Mouse (Mus musculus) intestine, embryonic 15.5 days (tissue): ENCODE results near the gene Cib1. TPM values are rescaled to one million over a fixed set of nuclear protein-coding genes. Genes with fewer than 3 reads are reported as not detected.

Experiments used
- ATAC-seq: fragments of 200-750 bp; cut with Nextera tagmentation; 2 replicates; pipeline ENCODE4 v1.8.0; 2017; ENCODE audit warnings: moderate TSS enrichment, moderate library complexity
- H3K27ac ChIP-seq: fragments of 300-500 bp; sonication (generic); 2 replicates; pipeline ENCODE4 v1.5.1; 2015; ENCODE audit warnings: mild to moderate bottlenecking, inconsistent platforms
- H3K27me3 ChIP-seq: fragments of 300-500 bp; sonication (generic); replicated peaks from 2 replicates; pipeline ENCODE4 v1.6.1; 2015; ENCODE audit warnings: inconsistent platforms
- H3K36me3 ChIP-seq: fragments of 300-500 bp; sonication (generic); 2 replicates; pipeline ENCODE4 v1.6.1; 2015; ENCODE audit warnings: inconsistent platforms
- H3K4me1 ChIP-seq: fragments of 300-500 bp; sonication (generic); replicated peaks from 2 replicates; pipeline ENCODE4 v1.6.1; 2015; ENCODE audit warnings: inconsistent platforms
- H3K4me2 ChIP-seq: fragments of 300-500 bp; sonication (generic); replicated peaks from 2 replicates; pipeline ENCODE4 v1.6.1; 2015; ENCODE audit warnings: mild to moderate bottlenecking, inconsistent platforms
- H3K4me3 ChIP-seq: fragments of 300-500 bp; sonication (generic); replicated peaks from 2 replicates; pipeline ENCODE4 v1.5.1; 2015; ENCODE audit warnings: inconsistent platforms
- H3K9ac ChIP-seq: fragments of 300-500 bp; sonication (generic); 2 replicates; pipeline ENCODE4 v1.6.1; 2015; ENCODE audit warnings: inconsistent platforms
- H3K9me3 ChIP-seq: fragments of 300-500 bp; sonication (generic); 2 replicates; pipeline ENCODE4 v1.6.1; 2016; ENCODE audit warnings: inconsistent platforms
- WGBS: fragments of 180-500 bp; shearing (Covaris S2); methylation state at CpG from one replicate; pipeline ENCODE4 v1.1.7; 2015; 5-methylcytosine and 5-hydroxymethylcytosine counted together
- polyA plus RNA-seq: library from polyadenylated mRNA; unstranded; fragments of >200 nt; fragmentation: Nextera tagmentation; extraction: Ambion mirVana; gene quantifications from 2 replicates; pipeline ENCODE4 v1.2.1, GENCODE M21; 2015

Gene Cib1
- polyA plus RNA-seq, 1 experiment from 2014 or later = 199 TPM

DNA sequence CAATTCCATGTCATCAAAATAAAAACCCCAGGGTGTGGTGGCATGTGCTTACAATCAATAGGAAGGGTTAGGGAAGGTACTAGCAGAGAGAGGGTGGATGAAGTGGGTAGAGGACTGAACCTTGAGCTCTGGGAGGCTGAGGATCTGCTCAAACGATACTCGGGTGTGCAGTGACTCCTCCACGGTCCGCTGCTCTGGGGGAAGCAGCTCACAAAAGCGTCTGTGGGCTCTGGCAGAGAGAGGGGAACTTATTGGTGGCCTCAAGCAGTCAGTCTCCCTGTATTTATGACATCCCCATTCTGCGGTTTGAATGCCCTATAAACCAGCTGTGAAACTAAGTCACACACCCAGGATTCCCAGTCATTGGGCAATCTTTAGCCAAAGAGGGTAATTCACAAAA lies 2.4 kb downstream of the Cib1 start:
- no peak for ATAC-seq
- Histone ChIP-seq H3K4me3 (no peak overlapping the region), H3K27me3 (no peaks in the 10 kb centered on the region), H3K36me3 (peaks cover 9% of the 10 kb centered on the region), H3K27ac (no peak overlapping the region), H3K4me2 (no peak overlapping the region; the same call in 1 of the 2 replicates), H3K9ac (no peak overlapping the region), H3K4me1 (0 out of 2 replicates have a peak, but pooled peaks cover 4% of the 10 kb centered on the region), H3K9me3 (no peaks in the 10 kb centered on the region)
- 67% methylated on average over 6 of the region's 6 CpGs for WGBS

- no peaks in the 10 kb centered on the region for H3K9me3 ChIP-seq
- H3K9ac ChIP-seq = no peak overlapping the region
- peaks cover 18% of the 10 kb centered on the region for H3K36me3 ChIP-seq
- no peak overlapping the region for H3K4me3 ChIP-seq
- no peaks in the 10 kb centered on the region for H3K4me1 ChIP-seq
- no peak overlapping the region for H3K27ac ChIP-seq
- no peak for ATAC-seq
- H3K27me3 ChIP-seq = no peaks in the 10 kb centered on the region
- H3K4me2 ChIP-seq = no peak overlapping the region
- WGBS = 90% methylated on average over 4 of the region's 4 CpGs
These were observed 5.5 kb downstream of the Cib1 start for GRCm38 (mm10) chr7:80227065-80227464.

DNA sequence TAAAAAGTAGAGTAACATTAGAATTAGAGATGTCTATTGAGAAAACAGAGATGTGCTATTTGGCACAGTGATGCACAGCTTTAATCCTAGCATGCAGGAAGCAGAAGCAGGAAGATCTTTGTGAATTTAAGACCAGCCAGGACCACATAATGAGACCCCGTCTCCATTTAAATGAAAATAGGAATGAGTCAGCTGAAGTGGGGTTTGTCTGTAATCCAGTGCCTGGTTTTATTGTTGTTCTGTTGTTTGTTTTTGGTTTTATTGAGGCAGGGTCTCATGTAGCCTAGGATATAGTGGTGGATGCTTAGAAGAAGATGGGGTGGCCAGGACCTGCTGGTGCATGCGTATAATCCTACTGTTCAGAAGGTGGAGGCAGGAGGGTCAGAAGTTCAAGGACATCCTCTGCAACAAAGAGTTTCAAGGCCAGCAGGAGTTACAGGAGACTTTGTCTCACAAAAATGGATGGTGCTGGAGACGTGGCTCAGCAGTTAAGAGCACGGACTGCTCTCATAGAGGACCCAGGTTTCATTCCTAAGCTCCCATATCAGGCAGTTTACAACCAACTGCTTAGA lies 11.3 kb downstream of the Cib1 start:
- H3K36me3 ChIP-seq = peaks cover 57% of the 10 kb centered on the region

DNA sequence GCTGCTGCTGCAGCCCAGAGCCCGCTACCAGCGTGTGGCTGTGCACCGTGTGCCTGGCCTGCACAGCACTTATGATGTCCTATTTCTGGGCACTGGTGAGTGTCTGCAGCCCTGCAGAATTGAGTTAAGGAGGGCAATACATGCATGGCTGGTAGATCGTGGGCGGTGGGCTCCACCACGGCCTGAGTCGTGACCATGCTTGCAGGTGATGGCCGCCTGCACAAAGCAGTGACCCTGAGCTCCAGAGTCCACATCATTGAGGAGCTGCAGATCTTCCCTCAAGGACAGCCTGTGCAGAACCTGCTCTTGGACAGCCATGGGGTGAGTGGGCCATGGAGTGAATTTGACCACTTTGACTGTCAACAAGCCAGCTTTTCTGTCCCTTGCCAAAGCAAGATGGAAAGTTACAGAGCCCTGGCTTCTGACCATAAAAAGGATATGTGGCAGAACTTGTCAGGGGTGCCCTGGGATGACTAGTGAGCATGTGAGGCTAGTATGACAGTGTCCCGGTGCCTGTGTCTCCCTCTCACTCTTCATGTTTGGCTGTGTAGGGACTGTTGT lies 12.3 kb downstream of the Cib1 start:
- Histone ChIP-seq H3K9me3 (no peaks in the 10 kb centered on the region), H3K4me3 (no peak overlapping the region), H3K36me3 (peaks cover 60% of the 10 kb centered on the region), H3K27me3 (no peaks in the 10 kb centered on the region), H3K4me2 (no peak overlapping the region), H3K9ac (no peak overlapping the region), H3K4me1 (0 out of 2 replicates have a peak, but pooled peaks cover 2% of the 10 kb centered on the region), H3K27ac (no peak overlapping the region)
- no peak for ATAC-seq
- WGBS = 93% methylated on average over 9 of the region's 9 CpGs

More for the DNA sequence above, 11.3 kb downstream of the Cib1 start:
- Histone ChIP-seq H3K9ac (no peak overlapping the region), H3K27me3 (no peaks in the 10 kb centered on the region), H3K4me3 (no peak overlapping the region), H3K4me1 (no peaks in the 10 kb centered on the region), H3K4me2 (no peak overlapping the region), H3K9me3 (no peaks in the 10 kb centered on the region), H3K27ac (no peak overlapping the region)
- ATAC-seq = no peak
- 79% methylated on average over 4 of the region's 4 CpGs for WGBS

DNA sequence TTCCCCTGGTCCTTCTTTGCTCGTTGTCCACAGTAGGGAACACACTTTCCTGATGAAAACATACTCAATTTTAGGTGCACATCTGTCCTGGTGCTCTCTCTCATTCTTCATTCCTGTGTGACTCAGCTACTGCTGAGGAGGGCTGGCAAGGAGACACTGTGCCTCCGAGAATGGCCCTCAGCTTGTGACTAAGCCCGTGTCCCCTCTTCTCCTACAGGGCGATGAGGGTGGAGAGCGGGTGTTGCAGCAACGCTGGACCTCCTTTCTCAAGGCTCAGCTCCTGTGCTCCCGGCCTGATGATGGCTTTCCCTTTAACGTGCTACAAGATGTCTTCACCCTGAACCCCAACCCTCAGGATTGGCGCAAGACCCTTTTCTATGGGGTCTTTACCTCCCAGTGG lies 13.9 kb downstream of the Cib1 start:
- H3K9ac ChIP-seq = no peak overlapping the region
- no peaks in the 10 kb centered on the region for H3K27me3 ChIP-seq
- no peak overlapping the region for H3K27ac ChIP-seq
- WGBS = 95% methylated on average over 9 of the region's 9 CpGs
- H3K36me3 ChIP-seq = peaks cover 51% of the 10 kb centered on the region
- H3K4me2 ChIP-seq = no peak overlapping the region
- H3K9me3 ChIP-seq = no peaks in the 10 kb centered on the region
- no peak for ATAC-seq
- no peak overlapping the region for H3K4me3 ChIP-seq
- 0 out of 2 replicates have a peak, but pooled peaks cover 2% of the 10 kb centered on the region for H3K4me1 ChIP-seq

DNA sequence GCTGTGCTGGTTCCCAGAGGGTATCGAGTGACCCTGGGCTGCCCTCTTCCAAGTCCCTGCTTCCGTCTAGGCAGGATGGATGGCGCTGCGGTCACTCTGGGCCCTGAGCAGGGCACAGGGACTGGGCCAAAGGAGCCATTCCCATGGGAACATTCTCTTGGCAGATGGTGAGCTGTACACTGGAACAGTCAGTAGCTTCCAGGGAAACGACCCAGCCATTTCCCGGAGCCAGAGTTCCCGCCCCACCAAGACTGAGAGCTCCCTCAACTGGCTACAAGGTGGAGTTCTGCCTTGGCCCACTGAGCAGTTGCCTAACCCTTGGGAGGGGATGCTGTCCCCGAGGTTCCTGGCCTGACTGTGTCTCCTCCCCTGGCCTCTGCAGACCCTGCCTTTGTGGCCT lies 16.0 kb downstream of the Cib1 start:
- Histone ChIP-seq H3K9ac (no peak overlapping the region), H3K4me2 (no peak overlapping the region), H3K4me3 (no peak overlapping the region), H3K4me1 (0 out of 2 replicates have a peak, but pooled peaks cover 2% of the 10 kb centered on the region), H3K36me3 (peaks cover 51% of the 10 kb centered on the region), H3K27ac (no peak overlapping the region), H3K27me3 (no peaks in the 10 kb centered on the region), H3K9me3 (no peaks in the 10 kb centered on the region)
- WGBS = 78% methylated on average over 8 of the region's 8 CpGs
- ATAC-seq = no peak

GRCm38 (mm10) chr7:80215398-80215797 lies 17.2 kb downstream of the Cib1 start:
- H3K4me2 ChIP-seq = no peak overlapping the region
- no peak overlapping the region for H3K27ac ChIP-seq
- 30% methylated on average over 4 of the region's 4 CpGs for WGBS
- no peaks in the 10 kb centered on the region for H3K27me3 ChIP-seq
- peak; percentile 88 for ATAC-seq
- H3K9ac ChIP-seq = no peak overlapping the region
- H3K36me3 ChIP-seq = peaks cover 45% of the 10 kb centered on the region
- 0 out of 2 replicates have a peak, but pooled peaks cover 2% of the 10 kb centered on the region for H3K4me1 ChIP-seq
- no peaks in the 10 kb centered on the region for H3K9me3 ChIP-seq
- H3K4me3 ChIP-seq = no peak overlapping the region

GRCm38 (mm10) chr7:80214459-80214858 lies 18.2 kb downstream of the Cib1 start:
- H3K4me3 ChIP-seq = no peak overlapping the region
- no peak overlapping the region for H3K9ac ChIP-seq
- H3K27ac ChIP-seq = no peak overlapping the region
- H3K36me3 ChIP-seq = peaks cover 36% of the 10 kb centered on the region
- no peaks in the 10 kb centered on the region for H3K9me3 ChIP-seq
- no peak overlapping the region for H3K4me2 ChIP-seq
- ATAC-seq = no peak
- WGBS = 74% methylated on average over 8 of the region's 8 CpGs
- H3K4me1 ChIP-seq = peaks cover 5% of the 10 kb centered on the region
- H3K27me3 ChIP-seq = no peaks in the 10 kb centered on the region

DNA sequence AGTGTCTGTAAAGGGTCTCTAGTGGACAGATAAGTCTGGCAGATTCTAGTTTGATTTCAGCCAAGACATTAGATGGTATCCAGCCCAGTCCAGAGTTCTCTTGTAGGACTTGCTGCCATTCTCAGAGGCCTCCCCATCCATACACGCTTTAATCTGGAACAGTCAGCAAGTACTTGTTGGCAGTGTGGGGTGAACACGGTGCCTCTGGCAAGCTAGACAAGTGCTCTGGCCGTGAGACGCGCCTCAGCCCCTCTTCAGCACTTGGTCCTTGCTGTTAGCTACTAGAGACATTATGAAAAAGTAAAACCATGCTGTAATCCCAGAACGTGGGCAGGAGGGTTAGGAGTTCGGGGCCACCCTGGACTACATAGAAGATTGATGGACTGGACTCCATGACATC lies 19.0 kb downstream of the Cib1 start:
- Histone ChIP-seq H3K36me3 (peaks cover 28% of the 10 kb centered on the region), H3K4me3 (no peak overlapping the region), H3K27me3 (no peaks in the 10 kb centered on the region), H3K4me1 (peaks cover 14% of the 10 kb centered on the region), H3K9me3 (no peaks in the 10 kb centered on the region), H3K27ac (no peak overlapping the region), H3K9ac (no peak overlapping the region), H3K4me2 (no peak overlapping the region)
- WGBS = 92% methylated on average over 7 of the region's 7 CpGs
- ATAC-seq = no peak

DNA sequence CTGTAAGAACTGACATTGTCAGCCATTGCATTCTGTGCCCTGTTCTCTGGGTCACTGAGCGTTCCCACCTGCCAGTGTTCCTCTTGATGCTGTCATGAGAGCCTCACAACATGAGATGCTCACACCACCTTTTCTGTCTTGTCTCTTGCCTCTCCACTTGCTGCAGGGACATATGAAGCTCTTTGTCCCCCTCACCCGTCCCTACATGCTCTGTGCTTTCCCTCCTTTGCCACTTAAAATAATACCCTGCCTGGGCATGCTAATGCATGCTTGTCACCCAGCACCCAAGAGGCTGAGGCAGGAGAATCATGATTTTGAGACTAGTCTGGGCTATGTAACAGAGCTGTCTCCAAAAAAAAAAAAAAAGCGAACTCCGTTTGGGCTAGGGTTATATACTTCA lies 21.6 kb downstream of the Cib1 start:
- Histone ChIP-seq H3K4me2 (no peak overlapping the region), H3K36me3 (0 out of 2 replicates have a peak, but pooled peaks cover 6% of the 10 kb centered on the region), H3K9me3 (no peaks in the 10 kb centered on the region), H3K27me3 (no peaks in the 10 kb centered on the region), H3K27ac (no peak overlapping the region), H3K9ac (no peak overlapping the region), H3K4me3 (no peak overlapping the region), H3K4me1 (peaks cover 39% of the 10 kb centered on the region)
- no peak for ATAC-seq
- 82% methylated on average over 4 of the region's 4 CpGs for WGBS

DNA sequence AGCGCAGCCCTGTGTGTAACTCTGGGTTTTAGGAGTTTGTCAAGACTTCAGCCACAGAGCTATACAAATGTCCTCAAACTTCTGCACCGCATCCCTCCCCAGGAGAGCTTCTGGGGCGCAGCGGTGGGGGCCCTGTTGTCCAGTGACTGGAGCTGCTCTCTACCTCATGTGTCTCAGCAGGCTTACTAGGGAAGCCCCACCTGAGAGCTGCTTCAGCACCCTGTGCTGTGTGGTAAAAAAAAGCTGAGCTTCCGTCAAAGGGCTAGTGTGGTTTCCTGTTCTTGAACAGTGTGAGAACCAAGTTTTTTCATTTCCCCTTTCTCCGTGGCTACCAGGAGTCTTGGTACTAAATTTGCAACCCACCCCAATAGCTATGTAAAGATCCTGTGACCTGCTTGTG lies 22.9 kb downstream of the Cib1 start:
- WGBS = 76% methylated on average over 6 of the region's 6 CpGs
- Histone ChIP-seq H3K27ac (0 out of 2 replicates have a peak overlapping the region, but pooled peaks have one; percentile 79), H3K4me3 (no peak overlapping the region), H3K9ac (no peak overlapping the region), H3K9me3 (no peaks in the 10 kb centered on the region), H3K36me3 (no peaks in the 10 kb centered on the region), H3K4me2 (no peak overlapping the region), H3K27me3 (no peaks in the 10 kb centered on the region), H3K4me1 (peaks cover 42% of the 10 kb centered on the region)
- no peak for ATAC-seq

DNA sequence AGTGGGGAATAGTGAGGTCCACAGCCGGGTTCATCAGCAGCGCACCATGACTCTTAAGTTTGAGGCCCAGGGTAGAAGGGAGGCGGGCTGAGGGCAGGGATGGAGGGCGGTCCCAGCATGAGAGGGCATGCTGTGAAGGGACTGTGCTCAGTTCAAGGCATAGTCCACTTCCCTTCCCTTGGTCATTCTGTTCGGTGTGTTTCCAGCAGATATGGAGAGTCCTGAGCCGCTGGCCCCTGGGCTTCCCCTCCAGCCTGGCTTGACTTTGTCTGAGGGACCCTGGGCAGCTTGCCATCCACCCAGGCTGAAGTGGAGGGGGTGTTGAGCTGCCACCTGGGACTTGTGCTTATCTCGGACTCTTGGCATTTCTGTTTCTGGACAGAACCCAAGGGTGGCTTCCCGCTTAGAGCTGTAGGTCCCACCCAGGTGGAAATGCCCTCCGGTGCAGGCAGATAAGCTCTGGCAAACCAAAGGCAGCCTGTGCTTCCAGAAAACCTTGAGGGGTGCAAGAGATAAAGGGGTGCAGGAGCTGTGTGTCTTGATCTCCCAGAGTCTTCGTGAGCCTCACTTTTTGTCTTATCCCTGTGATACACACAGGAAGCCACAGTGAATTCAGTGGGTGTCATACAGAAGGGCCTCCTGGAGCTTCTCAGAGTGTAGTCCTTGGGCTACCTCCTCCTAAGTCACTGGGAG lies 23.7 kb downstream of the Cib1 start:
- H3K27ac ChIP-seq = peak overlapping the region; percentile 79
- peak; percentile 77 for ATAC-seq
- no peak overlapping the region for H3K9ac ChIP-seq
- H3K27me3 ChIP-seq = no peaks in the 10 kb centered on the region
- peaks cover 42% of the 10 kb centered on the region for H3K4me1 ChIP-seq
- H3K4me2 ChIP-seq = peak overlapping the region; percentile 28
- no peaks in the 10 kb centered on the region for H3K36me3 ChIP-seq
- no peaks in the 10 kb centered on the region for H3K9me3 ChIP-seq
- 65% methylated on average over 10 of the region's 10 CpGs for WGBS
- no peak overlapping the region for H3K4me3 ChIP-seq
